Mouse (Mus musculus) embryonic facial prominence, embryonic 15.5 days (tissue): Measurements from ENCODE around the gene Nop58. TPM values are rescaled to one million over a fixed set of nuclear protein-coding genes. Genes with fewer than 3 reads are reported as not detected.
A peak's percentile ranks its signal among the peaks of the same experiment; 100 is the strongest.
"Not testable (repeated sequence)": the region's sequence is repeated elsewhere in the genome, so short reads cannot be mapped to it uniquely, and the experiment has no call there.

Source experiments
- ATAC-seq: fragments of 200-750 bp; cut with Nextera tagmentation; 2 replicates; pipeline ENCODE4 v1.8.0; 2017; ENCODE audit warnings: low read depth, moderate TSS enrichment; ENCODE audit not compliant: insufficient number of reproducible peaks, low FRiP score, low TSS enrichment
- H3K27ac ChIP-seq: fragments of 300-500 bp; sonication (generic); replicated peaks from 2 replicates; pipeline ENCODE4 v1.5.1; 2015; ENCODE audit warnings: mild to moderate bottlenecking, inconsistent platforms
- H3K27me3 ChIP-seq: fragments of 300-500 bp; sonication (generic); 2 replicates; pipeline ENCODE4 v1.6.1; 2015; ENCODE audit warnings: inconsistent platforms
- H3K36me3 ChIP-seq: fragments of 300-500 bp; sonication (generic); 2 replicates; pipeline ENCODE4 v1.6.1; 2015; ENCODE audit warnings: mild to moderate bottlenecking, inconsistent platforms
- H3K4me1 ChIP-seq: fragments of 300-500 bp; sonication (generic); 2 replicates; pipeline ENCODE4 v1.6.1; 2015; ENCODE audit warnings: inconsistent platforms
- H3K4me2 ChIP-seq: fragments of 300-500 bp; sonication (generic); replicated peaks from 2 replicates; pipeline ENCODE4 v1.6.1; 2015; ENCODE audit warnings: mild to moderate bottlenecking, inconsistent platforms
- H3K4me3 ChIP-seq: fragments of 300-500 bp; sonication (generic); replicated peaks from 2 replicates; pipeline ENCODE4 v1.5.1; 2015; ENCODE audit warnings: mild to moderate bottlenecking, inconsistent platforms
- H3K9ac ChIP-seq: fragments of 300-500 bp; sonication (generic); 2 replicates; pipeline ENCODE4 v1.6.1; 2015; ENCODE audit warnings: inconsistent platforms
- H3K9me3 ChIP-seq: fragments of 300-500 bp; sonication (generic); replicated peaks from 2 replicates; pipeline ENCODE4 v1.6.1; 2016; ENCODE audit warnings: inconsistent platforms
- WGBS: fragments of 180-500 bp; shearing (Covaris S2); methylation state at CpG from one replicate; pipeline ENCODE4 v1.1.7; 2015; 5-methylcytosine and 5-hydroxymethylcytosine counted together
- polyA plus RNA-seq: library from polyadenylated mRNA; unstranded; fragments of >200 nt; fragmentation: Nextera tagmentation; extraction: Ambion mirVana; gene quantifications from 2 replicates; pipeline ENCODE4 v1.2.1, GENCODE M21; 2015

Gene Nop58
- polyA plus RNA-seq, 1 experiment from 2014 or later, result 212 TPM

DNA sequence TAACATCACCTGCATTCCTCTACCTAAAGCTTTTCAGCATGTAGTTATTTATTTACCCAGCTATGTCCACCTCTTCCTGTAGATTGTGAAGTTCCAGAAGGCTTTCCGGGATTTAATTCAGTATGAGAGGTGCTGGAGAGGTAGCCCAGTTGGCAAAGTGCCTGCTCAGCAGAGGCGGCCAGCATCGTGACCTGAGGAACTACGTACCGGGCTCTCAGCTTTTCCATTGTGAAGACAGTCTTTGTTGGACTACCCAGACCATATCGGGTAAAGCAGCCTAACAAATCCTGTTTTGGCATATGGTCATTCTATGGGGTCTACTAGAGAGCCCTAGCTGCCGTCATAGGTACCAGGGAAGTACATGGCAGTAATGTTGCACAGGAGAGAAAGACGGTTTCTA lies 45.3 kb downstream of the Nop58 start:
- whole genome bisulfite sequencing, result 88% methylated on average over 8 of the region's 8 CpGs
- Histone ChIP-seq H3K4me3 (no peak overlapping the region), H3K27me3 (no peaks in the 10 kb centered on the region), H3K9ac (no peak overlapping the region), H3K4me1 (0 out of 2 replicates have a peak, but pooled peaks cover 9% of the 10 kb centered on the region), H3K9me3 (no peaks in the 10 kb centered on the region), H3K4me2 (no peak overlapping the region), H3K27ac (no peak overlapping the region), H3K36me3 (no peaks in the 10 kb centered on the region)
- ATAC-seq, result no peak

DNA sequence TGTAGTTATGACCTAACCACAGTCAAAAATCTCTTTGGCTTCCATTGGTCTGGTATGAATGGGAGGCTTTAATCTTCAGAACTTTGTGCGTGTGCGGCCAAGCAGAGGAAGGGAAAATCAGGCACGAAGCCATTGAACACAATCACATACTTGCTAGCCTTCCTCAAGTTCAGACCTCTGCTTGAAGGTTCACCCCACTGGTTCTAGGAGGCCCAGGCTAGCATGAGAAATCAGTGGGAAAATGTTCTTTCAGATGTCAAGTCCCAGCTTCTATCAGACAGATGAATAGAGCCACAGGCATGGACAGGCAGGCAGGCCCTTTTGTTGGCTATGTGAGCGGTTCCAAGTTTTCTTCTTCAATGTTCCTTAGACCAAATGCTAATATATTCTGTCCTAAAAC lies 46.0 kb downstream of the Nop58 start:
- Histone ChIP-seq H3K9ac (no peak overlapping the region), H3K27ac (no peak overlapping the region), H3K4me2 (no peak overlapping the region), H3K36me3 (no peaks in the 10 kb centered on the region), H3K9me3 (no peaks in the 10 kb centered on the region), H3K27me3 (no peaks in the 10 kb centered on the region), H3K4me1 (0 out of 2 replicates have a peak, but pooled peaks cover 5% of the 10 kb centered on the region), H3K4me3 (no peak overlapping the region)
- WGBS, result 85% methylated on average over 4 of the region's 4 CpGs
- ATAC-seq, result no peak

DNA sequence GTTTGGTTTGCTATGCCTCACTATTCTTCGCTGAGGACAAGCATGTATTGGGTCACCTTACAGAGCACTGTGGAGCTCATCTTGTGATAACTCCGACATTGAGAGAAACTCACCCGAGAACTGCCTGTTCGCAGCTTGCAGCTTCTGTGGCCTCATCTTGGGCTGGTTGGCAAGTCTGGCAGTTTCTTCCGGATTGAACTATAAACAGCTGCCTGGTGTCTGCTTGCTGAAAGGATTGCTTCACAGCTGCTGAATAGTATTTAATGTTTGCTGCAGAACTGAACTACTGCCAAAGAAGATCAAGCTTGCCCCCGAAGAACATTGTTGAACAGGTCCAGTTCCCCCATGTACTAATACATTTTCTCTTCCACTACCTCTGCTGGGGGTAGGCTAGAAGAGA lies 49.3 kb downstream of the Nop58 start:
- Histone ChIP-seq H3K27me3 (no peaks in the 10 kb centered on the region), H3K27ac (no peak overlapping the region), H3K36me3 (no peaks in the 10 kb centered on the region), H3K4me3 (no peak overlapping the region), H3K9ac (no peak overlapping the region), H3K4me1 (0 out of 2 replicates have a peak, but pooled peaks cover 4% of the 10 kb centered on the region), H3K9me3 (no peaks in the 10 kb centered on the region), H3K4me2 (no peak overlapping the region)
- 47% methylated on average over 6 of the region's 6 CpGs for WGBS
- no peak for ATAC-seq

DNA sequence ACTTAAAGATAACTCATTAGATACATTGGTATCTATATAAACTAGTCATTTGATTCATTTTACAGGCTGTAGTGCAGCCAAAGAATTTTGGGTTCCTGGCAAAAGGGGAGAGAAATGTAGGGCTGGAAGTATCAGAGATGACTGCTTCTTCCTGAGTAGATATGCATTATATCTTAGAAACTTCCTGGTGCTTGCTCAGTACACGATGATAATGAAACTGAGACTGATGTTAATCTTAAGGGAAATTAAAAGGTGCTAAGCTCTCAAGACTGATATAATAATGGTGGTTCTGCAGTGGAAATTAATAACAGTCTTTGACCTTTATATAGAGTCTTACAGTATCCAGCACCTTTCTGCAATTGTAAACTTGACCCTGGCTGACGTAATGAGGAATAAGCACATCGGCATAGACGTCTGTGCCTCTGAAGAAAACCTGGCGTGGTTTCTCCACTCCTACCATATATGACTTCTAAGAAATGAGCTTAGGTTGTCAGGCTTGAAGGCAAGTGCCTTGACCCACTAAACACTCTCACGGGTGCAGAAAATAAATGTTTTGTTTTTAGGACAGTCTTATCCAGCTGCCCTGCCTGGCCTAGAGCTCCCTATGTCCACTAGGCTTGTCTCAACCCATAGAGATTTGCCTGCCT lies 54.1 kb downstream of the Nop58 start:
- H3K27ac ChIP-seq, result no peak overlapping the region
- H3K4me2 ChIP-seq, result no peak overlapping the region
- H3K4me3 ChIP-seq, result no peak overlapping the region
- H3K36me3 ChIP-seq, result no peaks in the 10 kb centered on the region
- no peak for ATAC-seq
- H3K27me3 ChIP-seq, result no peaks in the 10 kb centered on the region
- H3K4me1 ChIP-seq, result 0 out of 2 replicates have a peak, but pooled peaks cover 3% of the 10 kb centered on the region
- no peaks in the 10 kb centered on the region for H3K9me3 ChIP-seq
- H3K9ac ChIP-seq, result no peak overlapping the region
- WGBS, result 72% methylated on average over 6 of the region's 6 CpGs

DNA sequence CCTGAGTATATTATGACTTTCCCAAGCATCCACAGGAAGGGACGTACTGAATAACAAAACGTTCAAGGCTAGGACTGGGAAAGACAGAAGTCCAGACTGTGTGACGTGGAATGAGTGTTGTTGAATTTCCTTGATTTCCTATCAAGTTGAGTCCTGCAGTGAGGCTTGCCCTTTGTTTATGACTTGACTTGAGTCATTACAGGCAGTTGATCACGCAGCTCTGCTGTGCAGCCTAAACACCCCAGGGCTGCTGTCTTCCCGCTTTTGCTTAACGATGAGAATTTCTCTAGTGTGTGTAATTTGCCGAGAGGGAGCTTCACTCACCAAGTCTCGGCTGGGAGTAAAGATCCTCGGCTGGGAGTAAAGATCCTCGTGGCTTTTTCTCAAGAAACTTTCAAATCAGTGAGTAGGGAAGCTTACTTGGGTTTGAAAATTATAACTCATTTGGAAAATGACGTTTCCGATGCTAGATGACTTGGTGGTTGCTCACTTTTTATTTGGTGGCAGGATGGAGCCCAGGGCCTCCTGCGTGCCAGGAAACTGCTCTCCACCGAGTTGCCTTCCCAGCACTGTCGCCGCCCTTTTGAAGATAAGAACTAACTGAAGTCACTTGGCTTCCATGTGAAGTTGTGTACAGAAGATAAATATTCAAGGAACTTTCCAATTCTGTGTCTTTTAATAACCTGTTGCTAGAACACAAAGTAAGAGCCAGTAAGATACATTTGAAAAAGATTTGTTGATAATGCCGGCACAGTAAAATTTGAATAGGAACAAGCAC lies 55.0 kb downstream of the Nop58 start:
- Histone ChIP-seq H3K9ac (no peak overlapping the region), H3K27me3 (no peaks in the 10 kb centered on the region), H3K4me1 (no peaks in the 10 kb centered on the region), H3K4me3 (no peak overlapping the region), H3K9me3 (no peaks in the 10 kb centered on the region), H3K4me2 (no peak overlapping the region), H3K27ac (no peak overlapping the region), H3K36me3 (no peaks in the 10 kb centered on the region)
- no peak for ATAC-seq
- 64% methylated on average over 17 of the region's 17 CpGs for WGBS

DNA sequence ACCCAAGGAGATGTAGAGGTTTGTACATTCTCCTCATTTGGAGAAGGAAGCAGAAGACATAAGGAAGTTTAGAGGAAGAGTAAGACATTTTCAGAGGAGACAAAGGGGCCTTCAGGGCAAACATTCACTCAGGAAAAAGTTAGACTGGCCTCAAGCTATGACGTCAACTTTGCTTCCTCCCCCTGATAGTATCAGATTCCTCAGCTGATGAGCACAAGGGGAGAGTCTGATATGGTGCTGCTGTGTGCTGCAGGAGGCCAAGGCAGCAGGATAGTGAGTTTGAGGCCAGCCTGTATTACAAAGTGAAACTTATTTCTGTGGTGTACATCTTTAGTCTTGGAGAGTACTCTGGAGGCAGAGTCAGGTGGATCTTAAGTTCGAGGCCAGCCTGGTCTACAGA lies 64.3 kb downstream of the Nop58 start:
- Histone ChIP-seq H3K27ac (no peak overlapping the region), H3K4me3 (no peak overlapping the region), H3K36me3 (no peaks in the 10 kb centered on the region), H3K4me2 (no peak overlapping the region), H3K9me3 (no peaks in the 10 kb centered on the region), H3K4me1 (no peaks in the 10 kb centered on the region), H3K27me3 (no peaks in the 10 kb centered on the region), H3K9ac (no peak overlapping the region)
- WGBS, result 59% methylated on average over 2 of the region's 2 CpGs
- no peak for ATAC-seq

DNA sequence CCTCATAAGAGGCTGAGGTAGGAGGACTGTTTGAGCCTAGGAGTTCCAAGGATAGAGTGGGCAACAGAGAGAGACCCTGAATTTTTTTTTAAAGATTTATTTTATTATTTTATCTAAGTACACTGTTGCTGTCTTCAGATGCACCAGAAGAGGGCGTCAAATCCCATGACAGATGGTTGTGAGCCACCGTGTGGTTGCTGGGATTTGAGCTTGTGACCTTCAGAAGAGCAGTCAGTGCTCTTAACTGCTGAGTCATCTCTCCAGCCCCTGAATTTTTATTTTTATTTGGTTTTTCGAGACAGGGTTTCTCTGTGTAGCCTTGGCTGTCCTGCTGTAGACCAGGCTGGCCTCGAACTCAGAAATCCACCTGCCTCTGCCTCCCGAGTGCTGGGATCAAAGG lies 65.0 kb downstream of the Nop58 start:
- WGBS, result 68% methylated on average over 5 of the region's 5 CpGs
- H3K27ac ChIP-seq, H3K9me3 ChIP-seq, H3K27me3 ChIP-seq, H3K4me2 ChIP-seq, ATAC-seq, H3K4me3 ChIP-seq, H3K9ac ChIP-seq, H3K36me3 ChIP-seq, H3K4me1 ChIP-seq: not testable (repeated sequence)

DNA sequence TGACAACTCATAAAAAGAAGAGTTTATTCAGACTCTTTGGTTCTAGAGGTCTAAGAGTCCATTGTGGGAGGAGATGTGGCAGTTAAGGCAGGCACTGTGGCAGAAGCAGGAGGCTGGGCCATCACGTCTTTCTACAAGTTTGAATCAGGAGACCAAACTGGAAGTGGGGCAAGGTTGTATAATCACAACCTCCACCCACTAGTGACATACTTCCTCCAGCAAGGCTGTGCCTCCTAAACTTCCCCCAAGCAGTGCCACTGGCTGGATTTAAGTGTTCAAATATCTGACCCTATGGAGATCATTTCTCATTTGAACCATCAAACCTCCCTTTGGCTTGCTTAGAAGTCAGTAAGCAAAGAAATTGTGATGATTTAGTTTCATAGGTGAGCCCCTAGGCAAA lies 70.5 kb downstream of the Nop58 start:
- Histone ChIP-seq H3K27ac (no peak overlapping the region), H3K4me2 (no peak overlapping the region), H3K9me3 (no peaks in the 10 kb centered on the region), H3K27me3 (no peaks in the 10 kb centered on the region), H3K36me3 (no peaks in the 10 kb centered on the region), H3K9ac (no peak overlapping the region), H3K4me1 (no peaks in the 10 kb centered on the region), H3K4me3 (no peak overlapping the region)
- ATAC-seq, result no peak
- 71% methylated on average over 1 of the region's 1 CpGs for WGBS

DNA sequence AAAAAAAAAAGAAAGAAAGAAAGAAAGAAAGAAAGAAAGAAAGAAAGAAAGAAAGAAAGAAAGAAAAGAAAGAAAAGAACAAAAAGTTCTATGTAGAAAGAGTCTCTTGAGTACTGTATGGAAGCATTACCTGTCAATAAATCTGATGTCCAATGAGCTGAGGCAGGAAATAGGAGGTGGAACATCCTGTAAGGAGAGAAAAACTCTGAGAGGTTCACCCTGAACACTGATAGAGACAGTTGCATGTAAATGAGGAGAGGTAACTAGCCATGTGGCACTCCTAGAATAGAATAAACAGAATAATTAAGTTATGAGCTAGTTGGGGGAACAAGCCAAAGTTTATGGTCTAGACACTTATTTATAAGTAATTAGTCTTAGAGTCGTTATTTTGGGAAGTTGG lies 73.6 kb downstream of the Nop58 start:
- Histone ChIP-seq H3K27me3 (no peaks in the 10 kb centered on the region), H3K9me3 (no peaks in the 10 kb centered on the region), H3K4me1 (no peaks in the 10 kb centered on the region), H3K9ac (no peak overlapping the region), H3K4me3 (no peak overlapping the region), H3K4me2 (no peak overlapping the region), H3K36me3 (no peaks in the 10 kb centered on the region), H3K27ac (no peak overlapping the region)
- WGBS, result 91% methylated on average over 1 of the region's 1 CpGs
- no peak for ATAC-seq

DNA sequence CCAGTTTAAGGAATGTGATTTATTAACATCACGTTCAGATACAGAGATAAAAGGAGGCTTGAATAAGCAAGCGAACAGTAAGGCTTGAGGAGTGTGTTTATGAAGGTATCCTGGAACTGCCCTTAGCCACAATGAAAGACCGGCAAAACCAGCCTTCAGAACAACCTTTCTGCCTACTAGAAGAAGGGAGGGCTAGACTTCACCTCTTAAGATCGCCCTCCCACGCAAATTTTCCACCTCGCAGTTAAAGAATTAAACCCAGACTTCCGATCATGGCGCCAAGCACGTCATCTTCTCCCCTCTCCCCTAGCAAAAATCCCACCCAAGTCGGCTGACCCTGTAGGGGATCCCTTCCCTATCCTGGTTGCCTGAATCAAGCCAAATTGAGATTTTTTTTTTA lies 77.4 kb downstream of the Nop58 start:
- ATAC-seq, result no peak
- WGBS, result 2% methylated on average over 10 of the region's 10 CpGs
- peaks cover 6% of the 10 kb centered on the region for H3K4me1 ChIP-seq
- H3K4me2 ChIP-seq, result peak overlapping the region; percentile 79
- H3K4me3 ChIP-seq, result peak overlapping the region; percentile 88
- peak overlapping the region; percentile 77 for H3K9ac ChIP-seq
- H3K36me3 ChIP-seq, result no peaks in the 10 kb centered on the region
- H3K9me3 ChIP-seq, result no peaks in the 10 kb centered on the region
- H3K27ac ChIP-seq, result peak overlapping the region; percentile 99
- no peaks in the 10 kb centered on the region for H3K27me3 ChIP-seq

DNA sequence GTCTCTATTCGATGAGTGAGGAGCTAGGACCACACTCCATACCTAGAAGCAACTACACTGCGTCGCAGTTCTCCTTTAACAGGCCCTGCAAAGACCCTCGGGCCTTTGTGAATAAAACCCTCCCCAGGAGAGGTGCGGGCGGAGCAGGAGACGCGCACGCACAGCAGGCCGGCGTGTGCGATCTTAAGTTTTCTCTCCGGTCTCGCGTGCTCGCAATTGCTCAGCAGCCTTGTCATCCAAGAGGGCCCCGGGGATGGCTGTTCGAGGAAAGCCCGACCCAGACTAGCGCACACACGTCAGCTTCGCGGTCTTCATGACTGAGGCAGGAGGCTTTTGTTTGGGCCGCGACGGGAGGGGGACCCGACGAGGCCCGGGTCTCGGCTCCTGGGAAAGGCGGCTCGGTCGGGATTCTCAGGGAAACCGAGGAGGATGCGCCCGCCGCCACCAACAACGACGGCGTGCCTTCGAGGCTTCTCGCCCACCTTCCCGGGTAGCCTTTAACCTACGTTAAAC lies 77.9 kb downstream of the Nop58 start:
- Histone ChIP-seq H3K27ac (peak overlapping the region; percentile 99), H3K36me3 (no peaks in the 10 kb centered on the region), H3K9me3 (no peaks in the 10 kb centered on the region), H3K9ac (peak overlapping the region; percentile 77), H3K4me3 (peak overlapping the region; percentile 88), H3K4me2 (peak overlapping the region; percentile 79), H3K27me3 (no peaks in the 10 kb centered on the region), H3K4me1 (peaks cover 6% of the 10 kb centered on the region)
- WGBS, result under 1% methylated on average over 44 of the region's 44 CpGs
- ATAC-seq, result peak; percentile 49
